Mouse (Mus musculus) lung, embryonic 14.5 days (tissue): ENCODE data around the gene Cnih2. TPM values are rescaled to one million over a fixed set of nuclear protein-coding genes. Genes with fewer than 3 reads are reported as not detected.

Experiments used
- ATAC-seq: fragments of 200-750 bp; cut with Nextera tagmentation; 2 replicates; pipeline ENCODE4 v1.8.0; 2017; ENCODE audit warnings: mild to moderate bottlenecking, moderate TSS enrichment, moderate library complexity; ENCODE audit not compliant: insufficient read depth
- DNase-seq: peaks from one replicate; pipeline ENCODE4 v3.0.0-alpha.2; 2015
- H3K27ac ChIP-seq: fragments of 300-500 bp; sonication (generic); 2 replicates; pipeline ENCODE4 v1.5.1; 2014; ENCODE audit warnings: low read depth, mild to moderate bottlenecking, moderate library complexity
- H3K27me3 ChIP-seq: fragments of 300-500 bp; sonication (generic); 2 replicates; pipeline ENCODE4 v1.6.1; 2014; ENCODE audit warnings: low read length, control low read depth; ENCODE audit not compliant: insufficient read depth
- H3K36me3 ChIP-seq: fragments of 300-500 bp; sonication (generic); 2 replicates; pipeline ENCODE4 v1.6.1; 2014; ENCODE audit warnings: control low read depth; ENCODE audit not compliant: insufficient read depth
- H3K4me1 ChIP-seq: fragments of 300-500 bp; sonication (generic); 2 replicates; pipeline ENCODE4 v1.6.1; 2014; ENCODE audit warnings: antibody characterized with exemption, control low read depth; ENCODE audit not compliant: insufficient read depth
- H3K4me2 ChIP-seq: fragments of 300-500 bp; sonication (generic); 2 replicates; pipeline ENCODE4 v1.6.1; 2014; ENCODE audit warnings: mild to moderate bottlenecking
- H3K4me3 ChIP-seq: fragments of 300-500 bp; sonication (generic); 2 replicates; pipeline ENCODE4 v1.5.1; 2014; ENCODE audit warnings: low read depth, low read length
- H3K9ac ChIP-seq: fragments of 300-500 bp; sonication (generic); 2 replicates; pipeline ENCODE4 v1.6.1; 2014
- H3K9me3 ChIP-seq: fragments of 300-500 bp; sonication (generic); 2 replicates; pipeline ENCODE4 v1.6.1; 2016; ENCODE audit warnings: low read depth, low read length, control low read depth
- CTCF ChIP-seq: IDR thresholded peaks from 2 replicates; pipeline ENCODE4 v1.5.1; 2016; ENCODE audit warnings: antibody characterized with exemption, low read depth
- WGBS: fragments of 180-500 bp; shearing (Covaris S2); extraction: QIAGEN DNeasy Blood & Tissue Kit; methylation state at CpG from one replicate; pipeline ENCODE4 v1.1.7; 2014; 5-methylcytosine and 5-hydroxymethylcytosine counted together
- polyA plus RNA-seq: library from polyadenylated mRNA; unstranded; fragments of >200 nt; fragmentation: Nextera tagmentation; extraction: Ambion mirVana; gene quantifications from 2 replicates; pipeline ENCODE4 v1.2.1, GENCODE M21; 2014

Gene Cnih2
- polyA plus RNA-seq, result 14.8 and 15.3 TPM in 2 replicates

DNA sequence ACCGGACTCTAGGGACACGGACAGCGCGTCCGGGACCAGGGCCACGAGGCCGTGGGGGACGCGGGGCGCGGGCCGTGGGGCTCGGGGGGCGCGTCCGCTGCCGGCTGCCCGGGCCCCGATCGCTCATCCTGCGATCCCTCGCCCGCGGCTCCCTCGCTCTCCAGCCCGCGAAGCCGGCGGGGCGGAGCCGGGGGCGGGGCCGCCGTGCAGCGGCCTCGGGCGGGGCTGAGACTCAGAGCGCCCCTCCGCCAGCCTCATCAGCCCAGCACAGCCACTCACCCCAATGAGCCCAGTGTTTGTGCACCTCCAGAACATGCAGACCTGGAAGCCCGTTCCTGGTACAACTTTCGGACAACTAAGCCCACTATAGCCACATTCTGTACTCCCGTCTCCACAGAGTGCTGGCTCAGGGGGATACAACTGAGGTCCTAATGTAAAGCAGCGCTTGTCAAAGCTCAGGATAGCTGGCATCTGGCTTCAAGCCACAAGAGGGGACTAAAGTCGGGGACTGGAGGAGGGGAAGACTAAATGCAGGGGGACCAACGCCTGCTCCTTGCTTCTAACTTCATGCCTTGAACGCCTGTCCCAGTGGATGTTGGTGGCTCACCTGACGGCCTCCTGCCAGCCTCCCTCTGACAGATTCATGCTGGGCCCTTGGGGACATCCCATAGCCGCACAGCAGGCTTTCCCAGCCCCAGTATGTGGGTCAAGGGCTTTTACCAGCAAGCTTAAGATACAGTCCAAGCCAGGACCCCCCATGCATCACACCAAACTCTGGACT lies at the start of gene Cnih2:
Gene Cnih2 (minus strand): TSS at position 159 of the 781 bp plus-strand sequence.
- Histone ChIP-seq H3K4me3 (peak within 1 kb of the TSS; percentile 56), H3K4me1 (peaks cover 2% of the 10 kb centered on the region; the same call in 1 of the 2 replicates), H3K4me2 (peak within 1 kb of the TSS; percentile 99), H3K27me3 (no peaks in the 10 kb centered on the region), H3K27ac (peak within 1 kb of the TSS; percentile 20), H3K9me3 (no peaks in the 10 kb centered on the region), H3K9ac (peak within 1 kb of the TSS; percentile 76), H3K36me3 (peaks cover 43% of the 10 kb centered on the region)
- DNase-seq (peak; percentile 88), ATAC-seq (peak; percentile 61)
- WGBS, result 3% methylated on average over 46 of the region's 48 CpGs
- TF ChIP-seq CTCF, result no peak

DNA sequence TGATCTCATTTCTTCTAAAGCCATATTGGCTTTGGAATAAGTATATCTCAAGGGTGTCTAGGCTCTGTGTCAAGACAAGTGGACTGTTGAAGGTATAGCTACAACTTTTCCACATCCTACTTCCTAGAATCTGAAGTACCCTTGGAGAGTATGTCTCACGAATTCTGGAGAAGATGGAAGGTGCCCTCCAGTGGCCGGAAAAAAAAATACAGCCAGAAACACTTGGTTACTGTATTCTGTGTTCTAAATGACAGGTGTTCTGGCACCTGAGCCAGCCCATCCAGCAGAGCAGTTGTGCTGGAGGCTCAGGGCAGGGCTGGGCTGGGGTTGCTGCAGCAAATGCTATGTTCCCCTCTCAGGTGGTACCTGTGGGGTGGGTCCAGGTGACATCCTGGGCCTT lies 41.3 kb upstream of the Cnih2 start:
- no peak overlapping the region for H3K27ac ChIP-seq
- ATAC-seq (0 out of 2 replicates have a peak, but pooled peaks have one; percentile 21), DNase-seq (peak; percentile 86)
- WGBS, result 2% methylated on average over 2 of the region's 2 CpGs
- no peaks in the 10 kb centered on the region for H3K27me3 ChIP-seq
- H3K9ac ChIP-seq, result no peak overlapping the region
- no peaks in the 10 kb centered on the region for H3K9me3 ChIP-seq
- peak; percentile 74 for TF ChIP-seq CTCF
- no peak overlapping the region for H3K4me3 ChIP-seq
- H3K4me1 ChIP-seq, result no peaks in the 10 kb centered on the region
- peaks cover 37% of the 10 kb centered on the region; the same call in 1 of the 2 replicates for H3K36me3 ChIP-seq
- no peak overlapping the region for H3K4me2 ChIP-seq

- Histone ChIP-seq H3K4me3 (no peak overlapping the region), H3K9ac (no peak overlapping the region), H3K4me1 (no peaks in the 10 kb centered on the region), H3K27ac (no peak overlapping the region), H3K27me3 (no peaks in the 10 kb centered on the region), H3K9me3 (no peaks in the 10 kb centered on the region), H3K4me2 (no peak overlapping the region), H3K36me3 (peaks cover 26% of the 10 kb centered on the region; the same call in 1 of the 2 replicates)
- no peak for TF ChIP-seq CTCF
- 56% methylated on average over 4 of the region's 4 CpGs for WGBS
- DNase-seq (no peak), ATAC-seq (no peak)
Measured at GRCm38 (mm10) chr19:5131237-5131636, 32.9 kb upstream of the Cnih2 start.

GRCm38 (mm10) chr19:5129770-5130169 lies 31.4 kb upstream of the Cnih2 start:
- Histone ChIP-seq H3K9ac (no peak overlapping the region), H3K27ac (no peak overlapping the region), H3K4me3 (no peak overlapping the region), H3K36me3 (peaks cover 18% of the 10 kb centered on the region; the same call in 1 of the 2 replicates), H3K27me3 (no peaks in the 10 kb centered on the region), H3K4me2 (no peak overlapping the region), H3K4me1 (no peaks in the 10 kb centered on the region), H3K9me3 (no peaks in the 10 kb centered on the region)
- peak; percentile 19 for DNase-seq
- ATAC-seq, result no peak
- peak; percentile 47 for TF ChIP-seq CTCF
- WGBS, result 50% methylated on average over 1 of the region's 1 CpGs

DNA sequence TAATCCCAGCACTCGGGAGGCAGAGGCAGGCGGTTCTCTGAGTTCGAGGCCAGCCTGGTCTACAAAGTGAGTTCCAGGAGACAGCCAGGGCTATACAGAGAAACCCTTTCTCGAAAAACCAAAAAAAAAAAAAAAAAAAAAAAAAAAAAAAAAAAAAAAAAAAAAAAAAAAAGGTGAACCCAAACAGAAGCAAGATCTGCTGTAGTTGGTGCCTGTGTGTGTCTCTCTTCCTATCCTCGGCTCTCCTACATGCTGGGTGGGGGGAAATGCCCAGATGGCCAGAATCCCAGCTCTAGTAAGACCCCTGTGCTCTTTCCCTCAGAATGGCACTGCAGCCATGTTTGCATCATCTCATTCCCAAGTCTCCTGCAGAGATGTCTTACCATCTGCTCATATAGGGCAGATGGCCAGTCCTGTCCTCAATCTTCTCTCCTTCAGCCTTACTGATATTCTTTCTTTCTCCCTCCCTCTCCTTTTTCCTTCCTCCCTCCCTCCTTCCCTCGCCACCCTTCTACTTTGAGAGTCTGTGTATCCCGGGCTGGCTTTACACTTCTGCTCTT lies 25.8 kb upstream of the Cnih2 start:
- H3K4me2 ChIP-seq, result no peak overlapping the region
- H3K9ac ChIP-seq, result no peak overlapping the region
- H3K27ac ChIP-seq, result no peak overlapping the region
- ATAC-seq (no peak), DNase-seq (no peak)
- H3K9me3 ChIP-seq, result no peaks in the 10 kb centered on the region
- WGBS, result 61% methylated on average over 7 of the region's 7 CpGs
- H3K4me1 ChIP-seq, result no peaks in the 10 kb centered on the region
- no peak overlapping the region for H3K4me3 ChIP-seq
- TF ChIP-seq CTCF, result no peak
- no peaks in the 10 kb centered on the region for H3K27me3 ChIP-seq
- H3K36me3 ChIP-seq, result no peaks in the 10 kb centered on the region

DNA sequence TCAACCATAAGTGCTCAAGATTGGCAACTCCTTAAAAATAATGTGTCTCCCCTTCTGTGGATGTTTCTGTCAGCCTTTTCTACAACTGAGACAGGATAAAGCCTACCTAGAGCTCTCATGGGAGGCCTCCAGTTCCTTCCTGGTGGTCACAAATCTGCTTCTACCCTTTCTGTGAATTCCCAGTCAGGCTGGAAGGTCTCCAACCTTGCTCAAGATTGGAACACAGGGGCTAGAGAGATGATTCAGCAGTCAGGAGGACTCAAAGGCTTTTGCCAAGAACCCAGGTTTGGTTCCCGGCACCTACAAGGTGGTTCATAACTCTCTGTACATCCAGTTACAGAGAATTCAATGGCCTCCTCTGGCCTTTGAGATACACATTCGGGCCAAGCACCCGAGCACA lies 24.9 kb upstream of the Cnih2 start:
- no peaks in the 10 kb centered on the region for H3K9me3 ChIP-seq
- H3K4me2 ChIP-seq, result no peak overlapping the region
- H3K27ac ChIP-seq, result no peak overlapping the region
- H3K36me3 ChIP-seq, result no peaks in the 10 kb centered on the region
- H3K4me3 ChIP-seq, result no peak overlapping the region
- H3K9ac ChIP-seq, result no peak overlapping the region
- H3K27me3 ChIP-seq, result no peaks in the 10 kb centered on the region
- DNase-seq (no peak), ATAC-seq (no peak)
- H3K4me1 ChIP-seq, result no peaks in the 10 kb centered on the region
- WGBS, result 75% methylated on average over 3 of the region's 3 CpGs
- TF ChIP-seq CTCF, result no peak

GRCm38 (mm10) chr19:5122492-5122891 lies 24.2 kb upstream of the Cnih2 start:
- H3K9ac ChIP-seq, result no peak overlapping the region
- no peak for TF ChIP-seq CTCF
- H3K4me1 ChIP-seq, result no peaks in the 10 kb centered on the region
- 68% methylated on average over 10 of the region's 10 CpGs for WGBS
- H3K27me3 ChIP-seq, result no peaks in the 10 kb centered on the region
- no peak overlapping the region for H3K27ac ChIP-seq
- no peaks in the 10 kb centered on the region for H3K36me3 ChIP-seq
- DNase-seq, result no peak
- no peak for ATAC-seq
- H3K4me2 ChIP-seq, result no peak overlapping the region
- no peaks in the 10 kb centered on the region for H3K9me3 ChIP-seq
- H3K4me3 ChIP-seq, result no peak overlapping the region
